In genomic region chr9:52047821-52048649, GRCm38 (mm10) we compare ENCODE assay signal across 7 mouse cellular contexts. TPM values are rescaled to one million over a fixed set of nuclear protein-coding genes. Genes with fewer than 3 reads are reported as not detected.
DNase-seq lines count a peak whose midpoint lies in the region; ATAC-seq lines count a peak whose summit lies in the region.

No protein-coding gene starts in this region.

- WGBS in embryonic facial prominence, embryonic 10.5 days, result under 1% methylated on average over 118 of the region's 118 CpGs
- under 1% methylated on average over 110 of the region's 118 CpGs for WGBS in limb, embryonic 12.5 days
- WGBS in midbrain, embryonic 14.5 days, result under 1% methylated on average over 88 of the region's 118 CpGs

- DNase-seq in adrenal gland, postnatal 14 days, result peak; percentile 94
- DNase-seq in embryonic facial prominence, embryonic 10.5 days (ENCODE audit: low spot score), result peak; percentile 88
- DNase-seq in heart, adult 11 months, result peak; percentile 99
- DNase-seq in kidney, adult 11 months, result peak; percentile 81
- peak; percentile 92 for DNase-seq in midbrain, embryonic 14.5 days
- peak; percentile 64 for DNase-seq in spleen, adult 12 weeks (ENCODE audit: low spot score)

- H3K36me3 ChIP-seq in embryonic facial prominence, embryonic 10.5 days (replicated peaks), result no peaks in the 10 kb centered on the region
- no peaks in the 10 kb centered on the region for H3K36me3 ChIP-seq in limb, embryonic 12.5 days
- no peaks in the 10 kb centered on the region for H3K36me3 ChIP-seq in midbrain, embryonic 14.5 days (ENCODE audit: control insufficient read depth, insufficient read depth, low read length)

- no peaks in the 10 kb centered on the region; the same call in 1 of the 2 replicates for H3K27me3 ChIP-seq in embryonic facial prominence, embryonic 10.5 days (replicated peaks; ENCODE audit: low read depth, poor library complexity, severe bottlenecking)
- H3K27me3 ChIP-seq in limb, embryonic 12.5 days, result no peaks in the 10 kb centered on the region
- H3K27me3 ChIP-seq in midbrain, embryonic 14.5 days (ENCODE audit: control insufficient read depth, insufficient read depth, low read length), result no peaks in the 10 kb centered on the region

- H3K9me3 ChIP-seq in embryonic facial prominence, embryonic 10.5 days, result no peaks in the 10 kb centered on the region
- H3K9me3 ChIP-seq in limb, embryonic 12.5 days, result no peaks in the 10 kb centered on the region
- no peaks in the 10 kb centered on the region for H3K9me3 ChIP-seq in midbrain, embryonic 14.5 days (ENCODE audit: control insufficient read depth, low read length)

- peak overlapping the region; percentile 65 for H3K4me2 ChIP-seq in limb, embryonic 12.5 days
- peak overlapping the region; percentile 61 for H3K4me2 ChIP-seq in midbrain, embryonic 14.5 days (ENCODE audit: low read length)

- peak overlapping the region; percentile 99 for H3K9ac ChIP-seq in limb, embryonic 12.5 days (replicated peaks)
- H3K9ac ChIP-seq in midbrain, embryonic 14.5 days (replicated peaks; ENCODE audit: low read length), result peak overlapping the region; percentile 94

- peaks cover 35% of the 10 kb centered on the region for H3K4me1 ChIP-seq in embryonic facial prominence, embryonic 10.5 days
- peaks cover 25% of the 10 kb centered on the region for H3K4me1 ChIP-seq in limb, embryonic 12.5 days (replicated peaks)
- peaks cover 11% of the 10 kb centered on the region; the same call in 1 of the 2 replicates for H3K4me1 ChIP-seq in midbrain, embryonic 14.5 days (ENCODE audit: control insufficient read depth, insufficient read depth, low read length)

- H3K27ac ChIP-seq in embryonic facial prominence, embryonic 10.5 days (replicated peaks), result peak overlapping the region; percentile 99
- H3K27ac ChIP-seq in limb, embryonic 12.5 days, result peak overlapping the region; percentile 100
- peak overlapping the region; percentile 98 for H3K27ac ChIP-seq in midbrain, embryonic 14.5 days (replicated peaks; ENCODE audit: low read depth, low read length)

- peak; percentile 90 for ATAC-seq in limb, embryonic 12.5 days (ENCODE audit: insufficient number of reproducible peaks, insufficient read depth, low FRiP score, low TSS enrichment, low read depth)
- peak; percentile 94 for ATAC-seq in midbrain, embryonic 14.5 days (ENCODE audit: low FRiP score, low TSS enrichment)

- H3K4me3 ChIP-seq in embryonic facial prominence, embryonic 10.5 days, result peak overlapping the region; percentile 96
- peak overlapping the region; percentile 94 for H3K4me3 ChIP-seq in limb, embryonic 12.5 days (replicated peaks)
- peak overlapping the region; percentile 98 for H3K4me3 ChIP-seq in midbrain, embryonic 14.5 days (replicated peaks; ENCODE audit: low read depth, low read length)

RNA-seq across cellular contexts. Expression of gene Rdx, which starts 1.1 kb away (rescaled TPM):
- total RNA-seq in adrenal gland, postnatal 14 days (2021), result 122 and 131 TPM in 2 replicates
- 144 TPM in 2 replicates for polyA plus RNA-seq in embryonic facial prominence, embryonic 10.5 days (2016; fragmentation: Nextera tagmentation; extraction: Ambion mirVana)
- polyA plus RNA-seq in limb, embryonic 12.5 days (2016; fragmentation: Nextera tagmentation; extraction: Ambion mirVana), result 153 and 159 TPM in 2 replicates
- polyA plus RNA-seq in midbrain, embryonic 14.5 days (2014; fragmentation: Nextera tagmentation; extraction: Ambion mirVana), result 79.8 and 114 TPM in 2 replicates

Comparison
In these comparisons a context has a peak if more than half of its experiments do, and no peak if none do; other contexts are left out.
1. Peak in every context shown above with its lines: DNase-seq, ATAC-seq, H3K4me3 ChIP-seq and H3K27ac ChIP-seq.